Mouse (Mus musculus) midbrain, embryonic 14.5 days (tissue): Measurements from ENCODE around the gene Astn2. TPM values are rescaled to one million over a fixed set of nuclear protein-coding genes. Genes with fewer than 3 reads are reported as not detected.
A peak's percentile ranks its signal among the peaks of the same experiment; 100 is the strongest.

Source experiments
- ATAC-seq: fragments of 200-750 bp; cut with Nextera tagmentation; 2 replicates; pipeline ENCODE4 v1.8.0; 2017; ENCODE audit warnings: moderate number of reproducible peaks, moderate library complexity; ENCODE audit not compliant: low FRiP score, low TSS enrichment
- DNase-seq: peaks from one replicate; pipeline ENCODE4 v3.0.0-alpha.2; 2015
- H3K27ac ChIP-seq: fragments of 300-500 bp; sonication (generic); replicated peaks from 2 replicates; pipeline ENCODE4 v1.5.1; 2014; ENCODE audit warnings: mild to moderate bottlenecking, low read depth, low read length, moderate library complexity
- H3K27me3 ChIP-seq: fragments of 300-500 bp; sonication (generic); 2 replicates; pipeline ENCODE4 v1.6.1; 2014; ENCODE audit warnings: low read length, control low read depth, mixed read lengths; ENCODE audit not compliant: control insufficient read depth, insufficient read depth
- H3K36me3 ChIP-seq: fragments of 300-500 bp; sonication (generic); 2 replicates; pipeline ENCODE4 v1.6.1; 2014; ENCODE audit warnings: low read length, control low read depth; ENCODE audit not compliant: control insufficient read depth, insufficient read depth
- H3K4me1 ChIP-seq: fragments of 300-500 bp; sonication (generic); 2 replicates; pipeline ENCODE4 v1.6.1; 2014; ENCODE audit warnings: mild to moderate bottlenecking, antibody characterized with exemption, low read length, control low read depth; ENCODE audit not compliant: control insufficient read depth, insufficient read depth
- H3K4me2 ChIP-seq: fragments of 300-500 bp; sonication (generic); 2 replicates; pipeline ENCODE4 v1.6.1; 2014; ENCODE audit warnings: mild to moderate bottlenecking, low read length, moderate library complexity
- H3K4me3 ChIP-seq: fragments of 300-500 bp; sonication (generic); replicated peaks from 2 replicates; pipeline ENCODE4 v1.5.1; 2014; ENCODE audit warnings: low read depth, low read length
- H3K9ac ChIP-seq: fragments of 300-500 bp; sonication (generic); replicated peaks from 2 replicates; pipeline ENCODE4 v1.6.1; 2014; ENCODE audit warnings: mild to moderate bottlenecking, low read length, moderate library complexity
- H3K9me3 ChIP-seq: fragments of 300-500 bp; sonication (generic); 2 replicates; pipeline ENCODE4 v1.6.1; 2016; ENCODE audit warnings: low read length, control low read depth, mixed read lengths; ENCODE audit not compliant: control insufficient read depth
- WGBS: fragments of 180-500 bp; shearing (Covaris S2); extraction: QIAGEN DNeasy Blood & Tissue Kit; methylation state at CpG from one replicate; pipeline ENCODE4 v1.1.7; 2014; 5-methylcytosine and 5-hydroxymethylcytosine counted together
- polyA plus RNA-seq: library from polyadenylated mRNA; unstranded; fragments of >200 nt; fragmentation: Nextera tagmentation; extraction: Ambion mirVana; gene quantifications from 2 replicates; pipeline ENCODE4 v1.2.1, GENCODE M21; 2014

Astn2 gene
- 4.4 and 4.8 TPM in 2 replicates for polyA plus RNA-seq

GRCm38 (mm10) chr4:66404201-66404711 lies at the start of gene Astn2:
TSS of gene Astn2 (minus strand) at chr4:66404611.
- WGBS = under 1% methylated on average over 53 of the region's 56 CpGs
- no peaks in the 10 kb centered on the region for H3K36me3 ChIP-seq
- H3K4me3 ChIP-seq = peak within 1 kb of the TSS; percentile 79
- peaks cover 13% of the 10 kb centered on the region; the same call in 1 of the 2 replicates for H3K4me1 ChIP-seq
- peak; percentile 74 for DNase-seq
- H3K9me3 ChIP-seq = no peaks in the 10 kb centered on the region
- peak within 1 kb of the TSS; percentile 92 for H3K9ac ChIP-seq
- H3K27me3 ChIP-seq = no peaks in the 10 kb centered on the region; the same call in 1 of the 2 replicates
- H3K4me2 ChIP-seq = peak within 1 kb of the TSS; percentile 88
- peak; percentile 81 for ATAC-seq
- H3K27ac ChIP-seq = peak within 1 kb of the TSS; percentile 86

- no peaks in the 10 kb centered on the region for H3K9me3 ChIP-seq
- 59% methylated on average over 3 of the region's 3 CpGs for WGBS
These were observed 45.7 kb upstream of the Astn2 start for GRCm38 (mm10) chr4:66450115-66450514.

GRCm38 (mm10) chr4:66431256-66431655 lies 26.8 kb upstream of the Astn2 start:
- ATAC-seq = no peak
- 53% methylated on average over 1 of the region's 1 CpGs for WGBS

More at GRCm38 (mm10) chr4:66450115-66450514, 45.7 kb upstream of the Astn2 start:
- Histone ChIP-seq H3K4me1 (no peaks in the 10 kb centered on the region), H3K27me3 (no peaks in the 10 kb centered on the region), H3K27ac (no peak overlapping the region), H3K4me2 (no peak overlapping the region), H3K4me3 (no peak overlapping the region), H3K9ac (no peak overlapping the region), H3K36me3 (no peaks in the 10 kb centered on the region)
- ATAC-seq (no peak), DNase-seq (peak; percentile 55)

GRCm38 (mm10) chr4:66425804-66426203 lies 21.4 kb upstream of the Astn2 start:
- peak; percentile 47 for DNase-seq

More at GRCm38 (mm10) chr4:66431256-66431655, 26.8 kb upstream of the Astn2 start:
- Histone ChIP-seq H3K9me3 (no peaks in the 10 kb centered on the region), H3K4me1 (no peaks in the 10 kb centered on the region), H3K9ac (no peak overlapping the region), H3K27me3 (no peaks in the 10 kb centered on the region), H3K27ac (no peak overlapping the region), H3K36me3 (no peaks in the 10 kb centered on the region), H3K4me2 (no peak overlapping the region), H3K4me3 (no peak overlapping the region)
- DNase-seq = no peak

GRCm38 (mm10) chr4:66414778-66415177 lies 10.4 kb upstream of the Astn2 start:
- no peak overlapping the region for H3K4me3 ChIP-seq
- no peaks in the 10 kb centered on the region for H3K4me1 ChIP-seq
- 80% methylated on average over 8 of the region's 8 CpGs for WGBS
- no peaks in the 10 kb centered on the region for H3K9me3 ChIP-seq
- H3K4me2 ChIP-seq = no peak overlapping the region
- no peak overlapping the region for H3K9ac ChIP-seq
- H3K27ac ChIP-seq = no peak overlapping the region
- H3K27me3 ChIP-seq = no peaks in the 10 kb centered on the region
- DNase-seq (no peak), ATAC-seq (no peak)
- no peaks in the 10 kb centered on the region for H3K36me3 ChIP-seq

More at GRCm38 (mm10) chr4:66425804-66426203, 21.4 kb upstream of the Astn2 start:
- Histone ChIP-seq H3K27ac (no peak overlapping the region), H3K4me2 (no peak overlapping the region), H3K27me3 (no peaks in the 10 kb centered on the region), H3K4me3 (no peak overlapping the region), H3K9me3 (no peaks in the 10 kb centered on the region), H3K9ac (no peak overlapping the region), H3K4me1 (no peaks in the 10 kb centered on the region), H3K36me3 (no peaks in the 10 kb centered on the region)
- peak; percentile 57 for ATAC-seq
- 66% methylated on average over 4 of the region's 4 CpGs for WGBS

GRCm38 (mm10) chr4:66405086-66405485 lies 675 bp upstream of the Astn2 start:
- ATAC-seq = no peak
- peaks cover 13% of the 10 kb centered on the region; the same call in 1 of the 2 replicates for H3K4me1 ChIP-seq
- no peak for DNase-seq

GRCm38 (mm10) chr4:66403708-66404200 lies 657 bp downstream of the Astn2 start:
- Histone ChIP-seq H3K9me3 (no peaks in the 10 kb centered on the region), H3K27me3 (no peaks in the 10 kb centered on the region; the same call in 1 of the 2 replicates), H3K4me2 (peak overlapping the region; percentile 88), H3K27ac (peak overlapping the region; percentile 86), H3K36me3 (no peaks in the 10 kb centered on the region), H3K4me3 (peak overlapping the region; percentile 79), H3K9ac (peak overlapping the region; percentile 92), H3K4me1 (peaks cover 13% of the 10 kb centered on the region; the same call in 1 of the 2 replicates)
- peak; percentile 63 for ATAC-seq
- WGBS = under 1% methylated on average over 51 of the region's 51 CpGs
- peak; percentile 71 for DNase-seq

More at GRCm38 (mm10) chr4:66405086-66405485, 675 bp upstream of the Astn2 start:
- Histone ChIP-seq H3K9me3 (no peaks in the 10 kb centered on the region), H3K36me3 (no peaks in the 10 kb centered on the region), H3K27me3 (no peaks in the 10 kb centered on the region; the same call in 1 of the 2 replicates), H3K27ac (no peak overlapping the region; the same call in 1 of the 2 replicates), H3K9ac (no peak overlapping the region), H3K4me2 (no peak overlapping the region), H3K4me3 (no peak overlapping the region)
- 11% methylated on average over 1 of the region's 1 CpGs for WGBS

- H3K4me3 ChIP-seq = peak overlapping the region; percentile 79
- no peaks in the 10 kb centered on the region for H3K9me3 ChIP-seq
- peaks cover 13% of the 10 kb centered on the region; the same call in 1 of the 2 replicates for H3K4me1 ChIP-seq
- under 1% methylated on average over 22 of the region's 22 CpGs for WGBS
- H3K27ac ChIP-seq = peak overlapping the region; percentile 86
- H3K36me3 ChIP-seq = no peaks in the 10 kb centered on the region
- H3K27me3 ChIP-seq = no peaks in the 10 kb centered on the region; the same call in 1 of the 2 replicates
- peak overlapping the region; percentile 88 for H3K4me2 ChIP-seq
- DNase-seq (peak; percentile 57), ATAC-seq (peak; percentile 15; the same call in 1 of the 2 replicates)
- peak overlapping the region; percentile 92 for H3K9ac ChIP-seq
These were observed 1.2 kb downstream of the Astn2 start for GRCm38 (mm10) chr4:66403116-66403707.
